ENCODE assay signal across 25 mouse cellular contexts in the genomic region with DNA sequence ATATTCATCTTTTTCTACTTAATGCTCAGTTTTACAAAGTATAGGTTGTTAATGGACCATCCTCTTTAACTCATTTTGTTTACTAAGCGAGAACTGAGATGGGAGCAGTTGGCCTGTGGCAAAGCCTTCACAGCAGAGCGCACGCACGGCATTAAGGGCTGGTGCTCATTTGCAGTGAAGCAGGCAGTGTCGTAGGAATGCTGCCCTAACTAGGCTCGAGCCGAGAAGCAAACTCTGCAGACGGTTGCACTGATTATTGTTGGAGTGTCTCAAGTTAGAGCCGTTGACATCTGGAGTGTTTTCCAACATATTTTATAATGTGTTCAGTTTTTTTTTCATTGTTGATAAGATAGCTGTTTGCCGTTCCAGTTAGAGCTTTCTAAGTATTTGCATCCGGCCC.
DNase-seq lines count a peak whose midpoint lies in the region; ATAC-seq and TF ChIP-seq lines count a peak whose summit lies in the region.
"Had no signal": no experiment of that assay in that cellular context is flagged by ENCODE, and none has a peak within 500 bp of the region (broad histone marks: within the 10 kb centered on the region; RNA-seq: fewer than 3 reads in every experiment).

No protein-coding gene starts in this region.

- no peaks in the 10 kb centered on the region for H3K36me3 ChIP-seq in heart, embryonic 14.5 days (ENCODE audit: control insufficient read depth, insufficient read depth, low read length)
- H3K36me3 ChIP-seq in kidney, postnatal 0 days (ENCODE audit: insufficient read depth, low read length) = no peaks in the 10 kb centered on the region
- H3K36me3 ChIP-seq in midbrain, embryonic 14.5 days (ENCODE audit: control insufficient read depth, insufficient read depth, low read length) = no peaks in the 10 kb centered on the region
- no peaks in the 10 kb centered on the region for H3K36me3 ChIP-seq in midbrain, embryonic 13.5 days
- H3K36me3 ChIP-seq: embryonic facial prominence, embryonic 15.5 days; forebrain, embryonic 15.5 days; G1E; heart, embryonic 12.5 days; hindbrain, embryonic 12.5 days; intestine, embryonic 15.5 days had no signal

- H3K4me3 ChIP-seq in heart, embryonic 14.5 days (ENCODE audit: control insufficient read depth in 1 of 2, insufficient read depth in 1 of 2, low read depth in 1 of 2, low read length in 2 of 2) = no peak overlapping the region
- H3K4me3 ChIP-seq in kidney, postnatal 0 days (replicated peaks; ENCODE audit: low read depth, low read length) = no peak overlapping the region
- no peak overlapping the region for H3K4me3 ChIP-seq in midbrain, embryonic 14.5 days (replicated peaks; ENCODE audit: low read depth, low read length)
- no peak overlapping the region for H3K4me3 ChIP-seq in midbrain, embryonic 13.5 days (replicated peaks)
- H3K4me3 ChIP-seq: embryonic facial prominence, embryonic 15.5 days; erythroblast, embryonic 14.5 days; forebrain, embryonic 15.5 days; heart, adult 2 months; heart, embryonic 12.5 days; hindbrain, embryonic 12.5 days; intestine, embryonic 15.5 days had no signal

- DNase-seq in embryo, embryonic 11 days = peak; percentile 17
- DNase-seq in embryo, embryonic 10.5 days (ENCODE audit: low spot score) = no peak
- no peak for DNase-seq in heart, postnatal 14 days
- peak; percentile 35 for DNase-seq in kidney, postnatal 0 days (ENCODE audit: low spot score)
- DNase-seq in kidney, adult 9 months = no peak
- DNase-seq in midbrain, embryonic 14.5 days = peak; percentile 34
- DNase-seq: adrenal gland, adult 8-10 months; adrenal gland, postnatal 36 days; B cell, adult 2 months; cerebellum, adult 11 months; cerebellum, adult 8-10 months; cerebellum, postnatal 14 days; gastrocnemius, postnatal 10 days; heart, adult 2 months; heart, postnatal 4 days had no signal

- no peaks in the 10 kb centered on the region for H3K27me3 ChIP-seq in heart, embryonic 14.5 days (ENCODE audit: control insufficient read depth, insufficient read depth, low read length)
- H3K27me3 ChIP-seq in kidney, postnatal 0 days (ENCODE audit: insufficient read depth, low read length) = no peaks in the 10 kb centered on the region
- H3K27me3 ChIP-seq in midbrain, embryonic 14.5 days (ENCODE audit: control insufficient read depth, insufficient read depth, low read length) = no peaks in the 10 kb centered on the region
- no peaks in the 10 kb centered on the region for H3K27me3 ChIP-seq in midbrain, embryonic 13.5 days
- H3K27me3 ChIP-seq: embryonic facial prominence, embryonic 15.5 days; forebrain, embryonic 15.5 days; heart, embryonic 12.5 days; hindbrain, embryonic 12.5 days; intestine, embryonic 15.5 days had no signal

- no peak overlapping the region for H3K9ac ChIP-seq in heart, embryonic 14.5 days (ENCODE audit: low read length)
- H3K9ac ChIP-seq in kidney, postnatal 0 days (ENCODE audit: low read depth, low read length) = no peak overlapping the region
- H3K9ac ChIP-seq in midbrain, embryonic 14.5 days (replicated peaks; ENCODE audit: low read length) = no peak overlapping the region
- H3K9ac ChIP-seq in midbrain, embryonic 13.5 days (replicated peaks) = no peak overlapping the region
- H3K9ac ChIP-seq: embryonic facial prominence, embryonic 15.5 days; forebrain, embryonic 15.5 days; heart, embryonic 12.5 days; hindbrain, embryonic 12.5 days; intestine, embryonic 15.5 days had no signal

- ATAC-seq in heart, embryonic 14.5 days (ENCODE audit: insufficient number of reproducible peaks, insufficient read depth, low FRiP score, low read depth) = no peak
- no peak for ATAC-seq in kidney, postnatal 0 days (replicated peaks; ENCODE audit: low FRiP score, low read depth)
- no peak for ATAC-seq in midbrain, embryonic 14.5 days (ENCODE audit: low FRiP score, low TSS enrichment)
- no peak for ATAC-seq in midbrain, embryonic 13.5 days
- ATAC-seq: CD4-positive, CD25-positive, alpha-beta regulatory T cell, adult 4 months; forebrain, embryonic 15.5 days; intestine, embryonic 15.5 days had no signal

- intact Hi-C loops in heart, postnatal 14 days (cut with DNase I) = loop anchor here (5.0 kb wide), 1 partner anchor 650 kb away; no protein-coding TSS in a partner anchor

- H3K4me2 ChIP-seq in heart, embryonic 14.5 days (ENCODE audit: low read length) = peak overlapping the region; percentile 34
- no peak overlapping the region for H3K4me2 ChIP-seq in kidney, postnatal 0 days (ENCODE audit: low read length)
- no peak overlapping the region for H3K4me2 ChIP-seq in midbrain, embryonic 14.5 days (ENCODE audit: low read length)
- H3K4me2 ChIP-seq in midbrain, embryonic 13.5 days (replicated peaks) = no peak overlapping the region
- H3K4me2 ChIP-seq: embryonic facial prominence, embryonic 15.5 days; forebrain, embryonic 15.5 days; heart, embryonic 12.5 days; hindbrain, embryonic 12.5 days; intestine, embryonic 15.5 days had no signal

- no peak for TF ChIP-seq CTCF in kidney, postnatal 0 days (IDR thresholded peaks at IDR 0.05; ENCODE audit: low read depth)

- H3K27ac ChIP-seq in heart, embryonic 14.5 days (replicated peaks in 1 of 2; ENCODE audit: control insufficient read depth in 1 of 2, insufficient read depth in 1 of 2, low read depth in 2 of 2, low read length in 2 of 2) = no peak overlapping the region
- no peak overlapping the region for H3K27ac ChIP-seq in kidney, postnatal 0 days
- no peak overlapping the region for H3K27ac ChIP-seq in midbrain, embryonic 14.5 days (replicated peaks; ENCODE audit: low read depth, low read length)
- no peak overlapping the region for H3K27ac ChIP-seq in midbrain, embryonic 13.5 days
- H3K27ac ChIP-seq: embryonic facial prominence, embryonic 15.5 days; forebrain, embryonic 15.5 days; heart, adult 2 months; hindbrain, embryonic 12.5 days; intestine, embryonic 15.5 days had no signal

- 14% methylated on average over 11 of the region's 11 CpGs for WGBS in heart, embryonic 14.5 days
- 40% methylated on average over 11 of the region's 11 CpGs for WGBS in kidney, postnatal 0 days
- 58% methylated on average over 11 of the region's 11 CpGs for WGBS in midbrain, embryonic 14.5 days
- WGBS in midbrain, embryonic 13.5 days = 60% methylated on average over 11 of the region's 11 CpGs

- H3K4me1 ChIP-seq in heart, embryonic 14.5 days (ENCODE audit: control insufficient read depth in 2 of 2, insufficient read depth in 2 of 2, low read length in 2 of 2) = peaks cover 4 to 8% of the 10 kb centered on the region in 2 experiments; a peak in 3 of 4 replicates
- H3K4me1 ChIP-seq in kidney, postnatal 0 days (replicated peaks; ENCODE audit: insufficient read depth, low read length) = no peaks in the 10 kb centered on the region
- no peaks in the 10 kb centered on the region for H3K4me1 ChIP-seq in midbrain, embryonic 14.5 days (ENCODE audit: control insufficient read depth, insufficient read depth, low read length)
- 0 out of 2 replicates have a peak, but pooled peaks cover 2% of the 10 kb centered on the region for H3K4me1 ChIP-seq in midbrain, embryonic 13.5 days (replicated peaks)
- H3K4me1 ChIP-seq: forebrain, embryonic 15.5 days; heart, embryonic 12.5 days; intestine, embryonic 15.5 days had no signal

- 0 out of 2 replicates have a peak, but pooled peaks cover 3% of the 10 kb centered on the region for H3K9me3 ChIP-seq in heart, embryonic 14.5 days (ENCODE audit: control insufficient read depth, low read length)
- no peaks in the 10 kb centered on the region for H3K9me3 ChIP-seq in kidney, postnatal 0 days (replicated peaks; ENCODE audit: low read length)
- no peaks in the 10 kb centered on the region for H3K9me3 ChIP-seq in midbrain, embryonic 14.5 days (ENCODE audit: control insufficient read depth, low read length)
- H3K9me3 ChIP-seq in midbrain, embryonic 13.5 days = no peaks in the 10 kb centered on the region
- H3K9me3 ChIP-seq: embryonic facial prominence, embryonic 15.5 days; forebrain, embryonic 15.5 days; hindbrain, embryonic 12.5 days; intestine, embryonic 15.5 days had no signal

Comparison
In these comparisons a context has a peak if more than half of its experiments do, and no peak if none do; other contexts are left out.
1. DNase-seq: peak in embryo, embryonic 11 days (single experiment), kidney, postnatal 0 days (single experiment) and midbrain, embryonic 14.5 days (single experiment); none in embryo, embryonic 10.5 days (single experiment), heart, postnatal 14 days (0 of 2) and kidney, adult 9 months (single experiment).